Mouse (Mus musculus) liver, postnatal 0 days (tissue): ENCODE results near the gene Ptcd1. TPM values are rescaled to one million over a fixed set of nuclear protein-coding genes. Genes with fewer than 3 reads are reported as not detected.

ENCODE experiments used
- ATAC-seq: fragments of 200-750 bp; cut with Nextera tagmentation; 2 replicates; pipeline ENCODE4 v1.8.0; 2017; ENCODE audit warnings: mild to moderate bottlenecking, moderate library complexity
- DNase-seq: peaks from one replicate; pipeline ENCODE4 v3.0.0-alpha.2; 2016
- H3K27ac ChIP-seq: fragments of 300-500 bp; sonication (generic); 2 replicates; pipeline ENCODE4 v1.5.1; 2014; ENCODE audit warnings: antibody characterized with exemption, moderate library complexity, mild to moderate bottlenecking, low read depth
- H3K27me3 ChIP-seq: fragments of 300-500 bp; sonication (generic); 2 replicates; pipeline ENCODE4 v1.6.1; 2014; ENCODE audit warnings: low read length, control low read depth, mixed read lengths; ENCODE audit not compliant: insufficient read depth
- H3K36me3 ChIP-seq: fragments of 300-500 bp; sonication (generic); replicated peaks from 2 replicates; pipeline ENCODE4 v1.6.1; 2014; ENCODE audit warnings: mild to moderate bottlenecking, control low read depth, low read length, moderate library complexity, mixed read lengths; ENCODE audit not compliant: insufficient read depth
- H3K4me1 ChIP-seq: fragments of 300-500 bp; sonication (generic); 2 replicates; pipeline ENCODE4 v1.6.1; 2014; ENCODE audit warnings: antibody characterized with exemption, mild to moderate bottlenecking, control low read depth; ENCODE audit not compliant: insufficient read depth
- H3K4me2 ChIP-seq: fragments of 300-500 bp; sonication (generic); 2 replicates; pipeline ENCODE4 v1.6.1; 2014; ENCODE audit warnings: low read depth, mild to moderate bottlenecking, low read length, moderate library complexity, mixed read lengths
- H3K4me3 ChIP-seq: fragments of 300-500 bp; sonication (generic); 2 replicates; pipeline ENCODE4 v1.5.1; 2014; ENCODE audit warnings: low read depth, low read length
- H3K9ac ChIP-seq: fragments of 300-500 bp; sonication (generic); replicated peaks from 2 replicates; pipeline ENCODE4 v1.6.1; 2014; ENCODE audit warnings: mild to moderate bottlenecking, moderate library complexity
- H3K9me3 ChIP-seq: fragments of 300-500 bp; sonication (generic); 2 replicates; pipeline ENCODE4 v1.6.1; 2016; ENCODE audit warnings: mild to moderate bottlenecking, control low read depth, low read length, mixed read lengths
- CTCF ChIP-seq: sonication (generic); IDR thresholded peaks from 2 replicates; pipeline ENCODE4 v1.5.1; 2016; ENCODE audit warnings: antibody characterized with exemption, low read depth
- EP300 ChIP-seq: IDR thresholded peaks from 2 replicates; pipeline ENCODE4 v1.6.1; 2016; ENCODE audit warnings: antibody characterized with exemption, low read depth, mild to moderate bottlenecking
- WGBS: fragments of 180-500 bp; shearing (Covaris S2); extraction: QIAGEN DNeasy Blood & Tissue Kit; methylation state at CpG from one replicate; pipeline ENCODE4 v1.1.7; 2014; ENCODE audit not compliant: insufficient replicate concordance; 5-methylcytosine and 5-hydroxymethylcytosine counted together
- polyA plus RNA-seq: library from polyadenylated mRNA; unstranded; fragments of >200 nt; fragmentation: Nextera tagmentation; extraction: Ambion mirVana; gene quantifications from 2 replicates; pipeline ENCODE4 v1.2.1, GENCODE M21; 2015

The Ptcd1 gene
- polyA plus RNA-seq, 1 experiment from 2014 or later: 5.5 TPM

- Histone ChIP-seq H3K9ac (no peak overlapping the region), H3K4me1 (no peaks in the 10 kb centered on the region), H3K36me3 (peaks cover 93% of the 10 kb centered on the region), H3K27ac (peak overlapping the region; percentile 63), H3K9me3 (no peaks in the 10 kb centered on the region), H3K4me3 (peak overlapping the region; percentile 13; the same call in 1 of the 2 replicates), H3K4me2 (peak overlapping the region; percentile 35), H3K27me3 (no peaks in the 10 kb centered on the region)
- WGBS: 61% methylated on average over 18 of the region's 18 CpGs
- peak; percentile 32 for DNase-seq
- peak; percentile 77 for ATAC-seq
- no peak for TF ChIP-seq CTCF
- no peak for TF ChIP-seq EP300
Observed at GRCm38 (mm10) chr5:145178461-145178980, 11.6 kb upstream of the Ptcd1 start.

- 0% methylated on average over 26 of the region's 28 CpGs for WGBS
- peak; percentile 22 for ATAC-seq
Observed at GRCm38 (mm10) chr5:145167306-145167661, 376 bp upstream of the Ptcd1 start.

GRCm38 (mm10) chr5:145165184-145165583, 1.7 kb downstream of the Ptcd1 start:
- DNase-seq: peak; percentile 10
- peaks cover 34% of the 10 kb centered on the region for H3K36me3 ChIP-seq
- 85% methylated on average over 15 of the region's 15 CpGs for WGBS
- no peak for ATAC-seq
- H3K9me3 ChIP-seq: no peaks in the 10 kb centered on the region
- no peak for TF ChIP-seq CTCF
- TF ChIP-seq EP300: no peak
- no peak overlapping the region for H3K9ac ChIP-seq
- H3K4me1 ChIP-seq: peaks cover 19% of the 10 kb centered on the region
- H3K4me2 ChIP-seq: no peak overlapping the region
- no peak overlapping the region for H3K4me3 ChIP-seq
- H3K27me3 ChIP-seq: no peaks in the 10 kb centered on the region
- H3K27ac ChIP-seq: 0 out of 2 replicates have a peak overlapping the region, but pooled peaks have one; percentile 22

More at GRCm38 (mm10) chr5:145167306-145167661, 376 bp upstream of the Ptcd1 start:
- Histone ChIP-seq H3K27ac (peak overlapping the region; percentile 91), H3K9me3 (no peaks in the 10 kb centered on the region), H3K9ac (peak overlapping the region; percentile 92), H3K4me2 (peak overlapping the region; percentile 85), H3K4me1 (peaks cover 19% of the 10 kb centered on the region), H3K27me3 (no peaks in the 10 kb centered on the region), H3K36me3 (peaks cover 33% of the 10 kb centered on the region), H3K4me3 (peak overlapping the region; percentile 73)
- no peak for DNase-seq
- TF ChIP-seq CTCF (no peak), EP300 (no peak)

GRCm38 (mm10) chr5:145164710-145165109, 2.2 kb downstream of the Ptcd1 start:
- Histone ChIP-seq H3K4me1 (peaks cover 19% of the 10 kb centered on the region), H3K27me3 (no peaks in the 10 kb centered on the region), H3K9ac (0 out of 2 replicates have a peak overlapping the region, but pooled peaks have one; percentile 11), H3K4me2 (no peak overlapping the region), H3K36me3 (peaks cover 36% of the 10 kb centered on the region), H3K4me3 (no peak overlapping the region), H3K9me3 (no peaks in the 10 kb centered on the region), H3K27ac (peak overlapping the region; percentile 22; the same call in 1 of the 2 replicates)
- no peak for TF ChIP-seq EP300
- TF ChIP-seq CTCF: no peak
- DNase-seq (no peak), ATAC-seq (no peak)
- WGBS: 59% methylated on average over 3 of the region's 3 CpGs

GRCm38 (mm10) chr5:145161361-145161760, 5.5 kb downstream of the Ptcd1 start:
- Histone ChIP-seq H3K4me3 (no peak overlapping the region), H3K36me3 (peaks cover 57% of the 10 kb centered on the region), H3K4me2 (no peak overlapping the region), H3K9ac (no peak overlapping the region), H3K4me1 (peaks cover 8% of the 10 kb centered on the region), H3K27me3 (no peaks in the 10 kb centered on the region), H3K9me3 (no peaks in the 10 kb centered on the region), H3K27ac (no peak overlapping the region)
- ATAC-seq (no peak), DNase-seq (no peak)
- 87% methylated on average over 14 of the region's 14 CpGs for WGBS
- no peak for TF ChIP-seq EP300
- TF ChIP-seq CTCF: no peak

GRCm38 (mm10) chr5:145152690-145153089, 14.2 kb downstream of the Ptcd1 start:
- WGBS: 67% methylated on average over 5 of the region's 5 CpGs
- Histone ChIP-seq H3K27me3 (no peaks in the 10 kb centered on the region), H3K4me1 (no peaks in the 10 kb centered on the region), H3K4me3 (no peak overlapping the region), H3K4me2 (no peak overlapping the region), H3K27ac (no peak overlapping the region), H3K9me3 (no peaks in the 10 kb centered on the region), H3K36me3 (peaks cover 71% of the 10 kb centered on the region), H3K9ac (no peak overlapping the region)
- TF ChIP-seq CTCF: peak; percentile 32
- TF ChIP-seq EP300: peak; percentile 61; the same call in 1 of the 2 replicates
- ATAC-seq (peak; percentile 40), DNase-seq (no peak)
